Mouse (Mus musculus): ENCODE measurements around the gene Nup214.

DNA sequence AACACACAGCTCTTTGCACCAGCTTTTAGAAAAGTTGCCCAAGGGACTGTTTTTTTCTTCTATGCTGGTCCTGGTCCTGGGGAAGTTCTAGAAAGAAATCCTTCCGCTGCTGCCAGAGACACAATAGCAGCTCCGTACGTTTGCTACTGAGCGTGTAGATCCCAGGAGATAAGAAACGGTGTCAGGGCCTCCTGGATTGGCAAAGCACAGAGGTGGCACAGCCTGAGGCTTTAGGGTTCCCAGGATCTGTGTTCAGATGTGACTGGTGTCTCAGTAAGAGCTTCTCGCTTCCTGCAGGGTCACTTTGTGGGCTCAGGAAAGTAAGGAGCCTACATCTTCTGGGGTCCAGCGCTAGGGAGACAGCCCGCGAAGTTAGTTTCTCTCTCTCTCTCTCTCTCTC lies 23.3 kb upstream of the Nup214 start:
- TF ChIP-seq POLR2A (IDR thresholded peaks at IDR 0.05; ENCODE audit: low read depth, low read length) (no peak), CTCF (IDR thresholded peaks at IDR 0.05; ENCODE audit: borderline replicate concordance, insufficient read depth, low read length) (no peak)

Data from embryonic fibroblast, embryonic 13.5 days (primary cell).